Mouse (Mus musculus): ENCODE results near the gene Hist1h2bc.

DNA sequence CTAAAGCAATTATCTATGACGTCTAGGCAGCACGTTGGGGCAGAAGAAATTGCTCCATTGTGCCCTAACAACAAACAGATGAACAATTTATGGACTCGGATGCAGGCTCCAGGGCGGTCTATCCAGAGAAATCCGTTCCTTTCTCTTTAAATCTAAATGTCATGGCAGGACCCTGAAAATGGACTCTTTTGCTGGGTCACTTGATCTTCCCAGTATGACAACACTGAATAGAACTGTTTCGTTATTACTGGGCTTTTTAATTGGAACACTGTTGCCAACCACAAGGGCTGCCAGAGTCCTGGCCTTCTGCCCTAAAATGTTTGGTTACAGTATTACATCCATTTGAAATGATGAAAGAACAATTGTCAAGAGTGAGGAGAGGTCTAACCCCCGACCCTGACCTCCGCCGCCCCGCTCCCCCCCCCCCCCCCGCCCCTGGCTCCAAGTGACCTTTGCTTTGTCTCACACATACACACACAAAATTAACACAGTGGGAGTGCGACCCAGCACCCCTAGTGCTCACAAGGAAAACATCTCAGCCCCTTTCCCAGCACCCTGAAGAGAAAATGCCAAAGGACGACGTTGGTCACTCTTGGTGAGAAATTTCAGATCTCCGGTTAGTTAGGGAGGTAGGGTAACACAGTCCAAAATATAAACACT is 25.8 kb downstream of the Hist1h2bc start:
- TF ChIP-seq CTCF (IDR thresholded peaks at IDR 0.05; ENCODE audit: borderline replicate concordance, extremely low read depth, insufficient read depth, insufficient read length) (no peak), POLR2A (IDR thresholded peaks at IDR 0.05; ENCODE audit: borderline replicate concordance, extremely low read depth, insufficient read depth, insufficient read length, poor library complexity, severe bottlenecking) (no peak)

All from brain, embryonic 14.5 days (tissue).